Mouse (Mus musculus) erythroblast, embryonic 14.5 days (primary cell): ENCODE results near the gene Csnk1g1.

Experiments used
- GATA1 ChIP-seq: IDR thresholded peaks from 2 replicates; pipeline ENCODE4 v1.6.1; 2012; ENCODE audit warnings: low read length, inconsistent platforms, mixed read lengths
- TAL1 ChIP-seq: IDR thresholded peaks from 3 replicates; pipeline ENCODE4 v1.6.1; 2012; ENCODE audit warnings: low read length, inconsistent platforms, mixed read lengths

DNA sequence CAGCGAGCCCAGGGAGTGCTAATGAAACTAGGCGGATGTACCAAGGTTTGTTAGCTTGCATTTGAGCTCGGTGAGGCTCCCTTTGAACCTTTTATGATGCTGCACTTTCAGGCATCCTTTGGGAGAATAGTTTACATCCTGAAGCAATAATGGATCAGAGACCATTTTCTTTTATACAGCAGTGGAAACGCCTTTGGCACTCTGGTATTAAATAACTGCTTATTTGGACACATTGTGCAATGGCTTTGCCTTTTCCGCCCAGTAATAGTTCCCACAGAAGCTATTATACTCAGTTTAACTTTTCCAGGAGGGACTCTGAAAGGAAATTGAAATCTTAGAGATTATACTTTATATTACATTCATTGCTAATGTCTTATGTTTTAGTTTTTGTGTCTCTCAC lies 90.2 kb downstream of the Csnk1g1 start:
- TF ChIP-seq GATA1: no peak
- TF ChIP-seq TAL1: no peak
